Mouse (Mus musculus) forebrain, embryonic 16.5 days (tissue): ENCODE results near the gene Erap1. TPM values are rescaled to one million over a fixed set of nuclear protein-coding genes. Genes with fewer than 3 reads are reported as not detected.

Experiments
- polyA plus RNA-seq: library from polyadenylated mRNA; unstranded; fragments of >200 nt; fragmentation: Nextera tagmentation; extraction: Ambion mirVana; gene quantifications from 2 replicates; pipeline ENCODE4 v1.2.1, GENCODE M21; 2015

The Erap1 gene
- polyA plus RNA-seq, 1 experiment from 2014 or later = 3.1 TPM

Other genes with a start within 250 kb of the Erap1 start
- 6.5 and 8.0 TPM in 2 replicates for gene Zfp72, start 248.7 kb upstream of the Erap1 start, polyA plus RNA-seq
- 98.8 and 112 TPM in 2 replicates for gene Ftl1-ps1, start 239.9 kb upstream of the Erap1 start, polyA plus RNA-seq
- gene Zfp825, start 145.6 kb upstream of the Erap1 start, polyA plus RNA-seq = 18.2 and 18.3 TPM in 2 replicates
- gene Cast, start 169.2 kb downstream of the Erap1 start, polyA plus RNA-seq = 6.4 and 7.5 TPM in 2 replicates